Comparison of ENCODE assay signal across 8 mouse cellular contexts in the genomic region with DNA sequence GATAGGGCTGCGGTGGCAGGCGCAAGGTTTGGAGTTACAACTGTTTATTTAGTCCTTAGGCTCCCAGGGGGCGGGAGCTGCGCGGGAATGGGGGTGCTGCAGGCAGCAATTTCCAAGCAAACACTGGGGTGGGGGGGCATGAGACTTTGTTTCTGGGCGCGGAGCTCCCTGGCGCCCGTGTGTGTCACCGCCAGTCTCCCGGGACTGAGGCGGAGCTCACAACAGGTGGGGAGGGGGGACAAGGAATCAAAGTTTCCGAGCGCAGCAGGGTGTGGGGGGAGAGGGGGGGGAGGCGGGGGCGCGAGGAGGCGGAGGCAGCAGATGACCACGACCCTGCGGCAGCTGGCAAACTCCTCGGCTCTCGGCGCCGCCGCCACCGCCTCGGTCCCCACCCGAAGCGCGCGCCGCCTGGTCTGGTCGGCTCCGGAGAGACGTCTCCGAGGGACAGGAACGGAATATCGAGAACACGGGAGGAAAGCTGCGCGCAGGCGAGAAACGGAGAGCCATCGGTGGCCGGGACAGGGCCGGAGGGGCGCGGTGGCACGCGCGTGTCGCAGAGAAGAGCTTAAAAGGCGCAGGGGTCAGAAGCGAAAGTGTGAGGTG. TPM values are rescaled to one million over a fixed set of nuclear protein-coding genes. Genes with fewer than 3 reads are reported as not detected.
A peak's percentile ranks its signal among the peaks of the same experiment; 100 is the strongest.
DNase-seq lines count a peak whose midpoint lies in the region; ATAC-seq and TF ChIP-seq lines count a peak whose summit lies in the region.

No protein-coding gene starts in this region.

- no peaks in the 10 kb centered on the region for H3K9me3 ChIP-seq in kidney, embryonic 14.5 days (ENCODE audit: control insufficient read depth, low read length)
- H3K9me3 ChIP-seq in liver, embryonic 14.5 days (ENCODE audit: control insufficient read depth, low read length), result no peaks in the 10 kb centered on the region
- no peaks in the 10 kb centered on the region for H3K9me3 ChIP-seq in neural tube, embryonic 12.5 days

- H3K27ac ChIP-seq in testis, adult 2 months (ENCODE audit: control insufficient read depth, insufficient read depth, low read depth, low read length), result peak overlapping the region; percentile 64
- H3K27ac ChIP-seq in kidney, embryonic 14.5 days (ENCODE audit: low read depth, low read length), result peak overlapping the region; percentile 100
- no peak overlapping the region for H3K27ac ChIP-seq in liver, embryonic 14.5 days
- peak overlapping the region; percentile 70 for H3K27ac ChIP-seq in neural tube, embryonic 12.5 days
- H3K27ac ChIP-seq in thymus, adult 2 months (ENCODE audit: control insufficient read depth, insufficient read depth, low read length), result no peak overlapping the region

- H3K27me3 ChIP-seq in testis, adult 2 months (ENCODE audit: control insufficient read depth, insufficient read depth, low read length), result no peaks in the 10 kb centered on the region
- H3K27me3 ChIP-seq in kidney, embryonic 14.5 days (ENCODE audit: control insufficient read depth, insufficient read depth, low read length), result no peaks in the 10 kb centered on the region
- H3K27me3 ChIP-seq in liver, embryonic 14.5 days (ENCODE audit: control insufficient read depth, insufficient read depth, low read length), result peaks cover 20% of the 10 kb centered on the region
- no peaks in the 10 kb centered on the region for H3K27me3 ChIP-seq in neural tube, embryonic 12.5 days (replicated peaks)
- H3K27me3 ChIP-seq in thymus, adult 2 months (ENCODE audit: control insufficient read depth, insufficient read depth, low read length), result no peaks in the 10 kb centered on the region

- under 1% methylated on average over 53 of the region's 54 CpGs for WGBS in kidney, embryonic 14.5 days
- WGBS in liver, embryonic 14.5 days (ENCODE audit: insufficient replicate concordance), result 1% methylated on average over 54 of the region's 54 CpGs
- WGBS in neural tube, embryonic 12.5 days, result under 1% methylated on average over 54 of the region's 54 CpGs
- WGBS in thymus, adult 2 months, result under 1% methylated on average over 51 of the region's 54 CpGs

- H3K4me2 ChIP-seq in kidney, embryonic 14.5 days (replicated peaks; ENCODE audit: low read depth, low read length), result peak overlapping the region; percentile 84
- peak overlapping the region; percentile 87 for H3K4me2 ChIP-seq in liver, embryonic 14.5 days (ENCODE audit: low read depth)
- H3K4me2 ChIP-seq in neural tube, embryonic 12.5 days (replicated peaks), result peak overlapping the region; percentile 93

- peak; percentile 80 for ATAC-seq in kidney, embryonic 14.5 days (ENCODE audit: low FRiP score, low TSS enrichment)
- ATAC-seq in liver, embryonic 14.5 days (ENCODE audit: insufficient read depth), result peak; percentile 48
- peak; percentile 38 for ATAC-seq in neural tube, embryonic 12.5 days (ENCODE audit: low FRiP score, low read depth)

- no peak for TF ChIP-seq EP300 in liver, embryonic 14.5 days (IDR thresholded peaks at IDR 0.05; ENCODE audit: low read depth)

- H3K4me1 ChIP-seq in testis, adult 2 months (ENCODE audit: control insufficient read depth, insufficient read depth, low read length), result peaks cover 7% of the 10 kb centered on the region
- H3K4me1 ChIP-seq in kidney, embryonic 14.5 days (ENCODE audit: control insufficient read depth, insufficient read depth, low read length), result peaks cover 7% of the 10 kb centered on the region; the same call in 1 of the 2 replicates
- no peaks in the 10 kb centered on the region for H3K4me1 ChIP-seq in liver, embryonic 14.5 days (replicated peaks; ENCODE audit: control insufficient read depth in 2 of 2, insufficient read depth in 2 of 2, low read length in 1 of 2)
- H3K4me1 ChIP-seq in neural tube, embryonic 12.5 days, result no peaks in the 10 kb centered on the region; the same call in 1 of the 2 replicates
- peaks cover 3% of the 10 kb centered on the region; the same call in 1 of the 2 replicates for H3K4me1 ChIP-seq in thymus, adult 2 months (replicated peaks; ENCODE audit: control insufficient read depth, insufficient read depth, low read length)

- peak overlapping the region; percentile 82 for H3K9ac ChIP-seq in kidney, embryonic 14.5 days (ENCODE audit: low read depth, low read length)
- peak overlapping the region; percentile 89 for H3K9ac ChIP-seq in liver, embryonic 14.5 days (replicated peaks)
- peak overlapping the region; percentile 93 for H3K9ac ChIP-seq in neural tube, embryonic 12.5 days

- TF ChIP-seq CTCF in testis, adult 2 months (IDR thresholded peaks at IDR 0.05; ENCODE audit: control insufficient read depth, insufficient read depth, insufficient replicate concordance, low read depth, low read length), result no peak
- TF ChIP-seq CTCF in liver, embryonic 14.5 days (IDR thresholded peaks at IDR 0.05; ENCODE audit: low read depth), result no peak
- TF ChIP-seq CTCF in thymus, adult 2 months (IDR thresholded peaks at IDR 0.05; ENCODE audit: borderline replicate concordance, control insufficient read depth, extremely low read depth, insufficient read depth, low read length, poor library complexity), result no peak

- no peaks in the 10 kb centered on the region for H3K36me3 ChIP-seq in testis, adult 2 months (ENCODE audit: control insufficient read depth, insufficient read depth, low read length)
- H3K36me3 ChIP-seq in kidney, embryonic 14.5 days (ENCODE audit: control insufficient read depth, insufficient read depth, low read length), result no peaks in the 10 kb centered on the region
- H3K36me3 ChIP-seq in liver, embryonic 14.5 days (replicated peaks; ENCODE audit: control insufficient read depth, insufficient read depth, low read depth), result no peaks in the 10 kb centered on the region
- H3K36me3 ChIP-seq in neural tube, embryonic 12.5 days, result no peaks in the 10 kb centered on the region
- H3K36me3 ChIP-seq in thymus, adult 2 months (ENCODE audit: control insufficient read depth, insufficient read depth, low read length), result no peaks in the 10 kb centered on the region

- DNase-seq in testis, postnatal 10 days (ENCODE audit: low spot score), result no peak
- DNase-seq in embryo, embryonic 9.5 days (ENCODE audit: extremely low spot score), result peak; percentile 87
- peak; percentile 63 to 64 for DNase-seq in heart, adult 9 months (ENCODE audit: low spot score in 2 of 2)
- no peak for DNase-seq in liver, embryonic 14.5 days (ENCODE audit: low read depth in 3 of 3, low spot score in 3 of 3)
- DNase-seq in thymus, adult 2 months, result peak; percentile 52

- TF ChIP-seq POLR2A in testis, adult 2 months (IDR thresholded peaks at IDR 0.05; ENCODE audit: control insufficient read depth, low read depth, low read length), result no peak
- TF ChIP-seq POLR2A in thymus, adult 2 months (IDR thresholded peaks at IDR 0.05; ENCODE audit: control insufficient read depth, extremely low read depth, insufficient read depth, low read length, poor library complexity), result no peak

- H3K4me3 ChIP-seq in testis, adult 2 months (ENCODE audit: control insufficient read depth, low read depth, low read length), result peak overlapping the region; percentile 94
- peak overlapping the region; percentile 84 for H3K4me3 ChIP-seq in kidney, embryonic 14.5 days (ENCODE audit: low read length)
- H3K4me3 ChIP-seq in liver, embryonic 14.5 days (ENCODE audit: insufficient read depth in 1 of 2, low read depth in 2 of 2, low read length in 2 of 2), result peak overlapping the region; percentile 79 to 100
- peak overlapping the region; percentile 74 for H3K4me3 ChIP-seq in neural tube, embryonic 12.5 days
- peak overlapping the region; percentile 80 for H3K4me3 ChIP-seq in thymus, adult 2 months (ENCODE audit: control insufficient read depth, insufficient read depth, low read length)

RNA-seq across cellular contexts. Expression of gene Foxp1, which starts 1.4 kb away (rescaled TPM):
- 34.8 and 36.3 TPM in 2 replicates for polyA plus RNA-seq in testis, adult 2 months (2012; rRNA removed)
- polyA plus RNA-seq in kidney, embryonic 14.5 days (2014; fragmentation: Nextera tagmentation; extraction: Ambion mirVana), result 58.5 and 67.4 TPM in 2 replicates
- 6.5 and 7.9 TPM in 2 replicates for polyA plus RNA-seq in liver, embryonic 14.5 days (2012; rRNA removed)
- 10.6 and 11.9 TPM in 2 replicates for polyA plus RNA-seq in liver, embryonic 14.5 days (2014; fragmentation: Nextera tagmentation; extraction: Ambion mirVana)
- polyA plus RNA-seq in neural tube, embryonic 12.5 days (2016; fragmentation: Nextera tagmentation; extraction: Ambion mirVana), result 82.2 and 91.8 TPM in 2 replicates
- polyA plus RNA-seq in thymus, adult 2 months (2012; rRNA removed), result 129 and 172 TPM in 2 replicates

Comparison
In these comparisons a context has a peak if more than half of its experiments do, and no peak if none do; other contexts are left out.
1. H3K27ac ChIP-seq: peak in testis, adult 2 months (single experiment), kidney, embryonic 14.5 days (single experiment) and neural tube, embryonic 12.5 days (single experiment); none in liver, embryonic 14.5 days (single experiment) and thymus, adult 2 months (single experiment).
2. DNase-seq: peak in embryo, embryonic 9.5 days (single experiment), heart, adult 9 months (2 of 2) and thymus, adult 2 months (single experiment); none in testis, postnatal 10 days (single experiment) and liver, embryonic 14.5 days (0 of 3).
3. Peak in every context shown above with its lines, with median percentiles within 50 percentile points of each other: H3K4me3 ChIP-seq, ATAC-seq, H3K4me2 ChIP-seq and H3K9ac ChIP-seq.